Mouse (Mus musculus) left cerebral cortex, adult 8-10 months (tissue): Measurements from ENCODE around the gene Mllt3. TPM values are rescaled to one million over a fixed set of nuclear protein-coding genes. Genes with fewer than 3 reads are reported as not detected.

Experiments
- DNase-seq, 2 experiments: peaks; one replicate each; pipeline ENCODE4 v3.0.0; 2022; ENCODE audit warnings: low spot score in 2 of 2
- total RNA-seq, 4 experiments: library from RNA; stranded (reverse); gene quantifications; 2 replicates each; pipeline ENCODE4 v1.2.4; 2022

Mllt3 gene
- total RNA-seq, 4 experiments from 2014 or later = 35.3 to 39.1 (median 37.0) TPM

- no peak for DNase-seq
Measured at GRCm38 (mm10) chr4:87731118-87731672, 302.0 kb downstream of the Mllt3 start.

GRCm38 (mm10) chr4:87728581-87728980, 304.6 kb downstream of the Mllt3 start:
- DNase-seq = peak in 1 of 2 experiments; percentile 80

- DNase-seq = no peak
Measured at GRCm38 (mm10) chr4:87723448-87723847, 309.7 kb downstream of the Mllt3 start.

Other genes starting within 250 kb of the Mllt3 start
- gene Focad, start 61.3 kb upstream of the Mllt3 start, total RNA-seq = 10 to 100 TPM; 52.1 to 70.4 (median 58.5) TPM